Mouse (Mus musculus) megakaryocyte, embryonic 14.5 days (primary cell): Measurements from ENCODE around the gene Gm43552.

Experiments used
- FLI1 ChIP-seq: IDR thresholded peaks from 2 replicates; pipeline ENCODE4 v1.6.1; 2012; ENCODE audit warnings: low read length, inconsistent platforms, mixed read lengths
- GATA1 ChIP-seq: IDR thresholded peaks from 3 replicates; pipeline ENCODE4 v1.6.1; 2012; ENCODE audit warnings: mixed read lengths, low read length, inconsistent platforms, borderline replicate concordance

- TF ChIP-seq GATA1 = no peak
- TF ChIP-seq FLI1 = no peak
Measured at GRCm38 (mm10) chr5:65387008-65387867, 105.4 kb downstream of the Gm43552 start.
